Mouse (Mus musculus): ENCODE measurements around the gene Zfp109.
A peak's percentile ranks its signal among the peaks of the same experiment; 100 is the strongest.

GRCm38 (mm10) chr7:24286090-24286489, 48.7 kb upstream of the Zfp109 start:
- TF ChIP-seq POLR2A (IDR thresholded peaks at IDR 0.05; ENCODE audit: extremely low read depth, insufficient read depth, low read length) (no peak), CTCF (IDR thresholded peaks at IDR 0.05; ENCODE audit: low read depth, low read length) (peak; percentile 29)

Data from liver, adult 2 months (tissue).